Mouse (Mus musculus) liver, embryonic 15.5 days (tissue): Measurements from ENCODE around the gene Pate4. TPM values are rescaled to one million over a fixed set of nuclear protein-coding genes. Genes with fewer than 3 reads are reported as not detected.
"Not testable (repeated sequence)": the region's sequence is repeated elsewhere in the genome, so short reads cannot be mapped to it uniquely, and the experiment has no call there.

ENCODE experiments used
- ATAC-seq: fragments of 200-750 bp; cut with Nextera tagmentation; 2 replicates; pipeline ENCODE4 v1.8.0; 2017; ENCODE audit warnings: moderate number of reproducible peaks, mild to moderate bottlenecking, moderate library complexity; ENCODE audit not compliant: insufficient read depth
- H3K27ac ChIP-seq: fragments of 300-500 bp; sonication (generic); replicated peaks from 2 replicates; pipeline ENCODE4 v1.5.1; 2015; ENCODE audit warnings: mild to moderate bottlenecking, inconsistent platforms
- H3K27me3 ChIP-seq: fragments of 300-500 bp; sonication (generic); 2 replicates; pipeline ENCODE4 v1.6.1; 2015; ENCODE audit warnings: mild to moderate bottlenecking, inconsistent platforms
- H3K36me3 ChIP-seq: fragments of 300-500 bp; sonication (generic); replicated peaks from 2 replicates; pipeline ENCODE4 v1.6.1; 2015; ENCODE audit warnings: moderate library complexity, mild to moderate bottlenecking, inconsistent platforms
- H3K4me1 ChIP-seq: fragments of 300-500 bp; sonication (generic); replicated peaks from 2 replicates; pipeline ENCODE4 v1.6.1; 2015; ENCODE audit warnings: inconsistent platforms
- H3K4me2 ChIP-seq: fragments of 300-500 bp; sonication (generic); 2 replicates; pipeline ENCODE4 v1.6.1; 2015; ENCODE audit warnings: moderate library complexity, mild to moderate bottlenecking, inconsistent platforms
- H3K4me3 ChIP-seq: fragments of 300-500 bp; sonication (generic); replicated peaks from 2 replicates; pipeline ENCODE4 v1.5.1; 2015; ENCODE audit warnings: mild to moderate bottlenecking, inconsistent platforms
- H3K9ac ChIP-seq: fragments of 300-500 bp; sonication (generic); 2 replicates; pipeline ENCODE4 v1.6.1; 2015; ENCODE audit warnings: moderate library complexity, mild to moderate bottlenecking, inconsistent platforms
- H3K9me3 ChIP-seq: fragments of 300-500 bp; sonication (generic); replicated peaks from 2 replicates; pipeline ENCODE4 v1.6.1; 2016; ENCODE audit warnings: inconsistent platforms
- WGBS: fragments of 180-500 bp; shearing (Covaris S2); methylation state at CpG from one replicate; pipeline ENCODE4 v1.1.7; 2015; ENCODE audit warnings: mixed read lengths; ENCODE audit not compliant: insufficient replicate concordance; 5-methylcytosine and 5-hydroxymethylcytosine counted together
- polyA plus RNA-seq: library from polyadenylated mRNA; unstranded; fragments of >200 nt; fragmentation: Nextera tagmentation; extraction: Ambion mirVana; gene quantifications from 2 replicates; pipeline ENCODE4 v1.2.1, GENCODE M21; 2015

Pate4 gene
- not detected in 2 replicates for polyA plus RNA-seq

DNA sequence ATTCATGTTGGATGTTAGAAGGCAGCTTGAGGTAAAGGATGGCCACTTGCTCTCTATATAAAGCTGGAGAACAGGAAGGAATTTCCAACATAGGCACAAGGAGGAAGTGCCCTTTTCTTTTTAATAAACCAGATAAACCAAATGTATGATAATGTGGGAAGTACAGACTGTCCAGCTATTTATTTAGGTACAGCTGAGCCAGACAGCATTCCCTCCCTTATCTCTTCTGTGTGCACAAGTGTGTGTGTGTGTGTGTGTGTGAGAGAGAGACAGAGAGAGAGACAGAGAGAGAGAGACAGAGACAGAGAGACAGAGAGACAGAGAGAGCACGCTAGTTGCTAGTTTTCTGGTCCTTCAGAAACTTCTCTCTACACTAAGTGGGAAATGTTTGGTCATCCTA is at the start of gene Pate4:
TSS of gene Pate4 (minus strand) at position 101 of the 400 bp plus-strand sequence.
- Histone ChIP-seq H3K9me3 (no peaks in the 10 kb centered on the region), H3K9ac (no peak within 1 kb of the TSS), H3K36me3 (no peaks in the 10 kb centered on the region), H3K27ac (no peak within 1 kb of the TSS), H3K4me3 (no peak within 1 kb of the TSS), H3K27me3 (no peaks in the 10 kb centered on the region), H3K4me1 (no peaks in the 10 kb centered on the region), H3K4me2 (no peak within 1 kb of the TSS)
- no peak for ATAC-seq
- 56% methylated on average over 1 of the region's 1 CpGs for WGBS

DNA sequence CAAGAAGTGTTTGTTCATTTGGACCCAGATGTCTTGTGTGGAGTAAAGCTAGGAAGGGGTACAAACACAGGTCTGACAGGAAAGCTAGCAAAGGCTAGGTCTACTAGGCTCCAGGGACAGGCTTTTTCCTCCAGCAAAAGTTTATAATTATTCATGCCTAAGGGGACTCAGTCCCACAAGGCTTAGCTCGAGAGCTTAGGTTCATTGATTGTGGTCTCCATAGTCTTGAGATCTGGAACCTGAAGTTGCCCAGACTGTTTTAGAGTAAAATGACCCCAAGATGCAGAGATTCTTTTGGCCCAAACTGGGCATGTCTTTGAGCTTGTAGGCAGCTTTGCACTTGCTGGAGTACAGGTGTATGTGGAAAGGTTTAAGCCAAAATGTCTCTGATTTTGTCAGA is 36.4 kb upstream of the Pate4 start, which contains the start of gene Pate3:
TSS of gene Pate3 (minus strand) at position 101 of the 400 bp plus-strand sequence.
- no peak within 1 kb of the TSS for H3K27ac ChIP-seq
- H3K4me3 ChIP-seq = no peak within 1 kb of the TSS
- 38% methylated on average over 1 of the region's 1 CpGs for WGBS
- H3K4me2 ChIP-seq = no peak within 1 kb of the TSS
- H3K36me3 ChIP-seq = no peaks in the 10 kb centered on the region
- no peak for ATAC-seq
- H3K4me1 ChIP-seq = no peaks in the 10 kb centered on the region
- H3K27me3 ChIP-seq = no peaks in the 10 kb centered on the region
- no peaks in the 10 kb centered on the region for H3K9me3 ChIP-seq
- no peak within 1 kb of the TSS for H3K9ac ChIP-seq

DNA sequence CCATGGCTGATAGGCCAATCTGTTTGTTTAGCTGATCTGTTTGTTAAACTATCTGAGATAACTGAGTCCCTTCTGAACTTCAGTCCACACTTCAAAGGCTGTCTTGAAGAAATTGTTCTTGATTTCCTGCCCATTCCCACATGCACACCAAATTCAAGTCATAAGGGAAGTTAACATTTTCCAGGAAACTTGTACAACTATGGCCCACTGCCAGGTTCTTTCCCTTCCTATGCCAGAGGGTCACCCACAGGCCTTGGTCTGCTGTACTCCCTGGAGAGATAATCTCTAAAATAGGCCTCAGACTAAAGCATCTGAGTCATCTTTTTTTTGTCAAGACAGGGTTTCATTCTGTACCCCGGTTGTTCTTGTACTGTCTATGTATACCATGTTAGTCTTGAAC is 21.2 kb upstream of the Pate4 start:
- H3K9me3 ChIP-seq = no peaks in the 10 kb centered on the region
- H3K9ac ChIP-seq = no peak overlapping the region
- H3K4me2 ChIP-seq = no peak overlapping the region
- H3K4me3 ChIP-seq = no peak overlapping the region
- no peak for ATAC-seq
- H3K27ac ChIP-seq = no peak overlapping the region
- H3K36me3 ChIP-seq = no peaks in the 10 kb centered on the region
- 64% methylated on average over 1 of the region's 1 CpGs for WGBS
- no peaks in the 10 kb centered on the region for H3K27me3 ChIP-seq
- H3K4me1 ChIP-seq = no peaks in the 10 kb centered on the region

DNA sequence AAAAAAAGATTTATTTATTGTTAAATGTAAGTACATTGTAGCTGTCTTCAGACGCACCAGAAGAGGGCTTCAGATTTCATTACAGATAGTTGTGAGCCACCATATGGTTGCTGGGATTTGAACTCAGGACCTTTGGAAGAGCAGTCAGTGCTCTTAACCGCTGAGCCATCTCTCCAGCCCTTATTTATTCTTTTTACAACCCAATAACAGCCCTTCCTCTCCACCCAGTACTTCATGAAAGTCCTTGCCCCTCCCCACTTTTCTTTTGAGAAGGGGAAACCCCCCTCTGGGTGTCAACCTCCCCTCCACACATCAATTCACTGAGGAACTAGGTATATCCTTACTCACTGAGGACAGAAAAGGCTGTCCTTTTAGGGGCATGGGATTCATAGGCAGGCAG is 5.0 kb upstream of the Pate4 start:
- H3K36me3 ChIP-seq, H3K4me3 ChIP-seq, H3K9ac ChIP-seq, H3K9me3 ChIP-seq, H3K27me3 ChIP-seq, H3K4me2 ChIP-seq, H3K27ac ChIP-seq, H3K4me1 ChIP-seq, ATAC-seq: not testable (repeated sequence)
- 48% methylated on average over 2 of the region's 2 CpGs for WGBS

GRCm38 (mm10) chr9:35614005-35614404 is 2.3 kb upstream of the Pate4 start:
- Histone ChIP-seq H3K9me3 (no peaks in the 10 kb centered on the region), H3K27ac (no peak overlapping the region), H3K4me3 (no peak overlapping the region), H3K4me1 (no peaks in the 10 kb centered on the region), H3K36me3 (no peaks in the 10 kb centered on the region), H3K4me2 (no peak overlapping the region), H3K27me3 (no peaks in the 10 kb centered on the region), H3K9ac (no peak overlapping the region)
- ATAC-seq = no peak
- WGBS = 13% methylated on average over 2 of the region's 2 CpGs

GRCm38 (mm10) chr9:35607647-35608405 is 3.9 kb downstream of the Pate4 start:
- H3K27ac ChIP-seq = no peak overlapping the region
- 42% methylated on average over 8 of the region's 8 CpGs for WGBS

GRCm38 (mm10) chr9:35592903-35593302 is 18.8 kb downstream of the Pate4 start:
- H3K4me2 ChIP-seq = no peak overlapping the region
- no peaks in the 10 kb centered on the region for H3K36me3 ChIP-seq
- no peak overlapping the region for H3K9ac ChIP-seq
- ATAC-seq = no peak
- no peaks in the 10 kb centered on the region for H3K9me3 ChIP-seq
- H3K27me3 ChIP-seq = no peaks in the 10 kb centered on the region
- no peak overlapping the region for H3K27ac ChIP-seq
- 6% methylated on average over 2 of the region's 2 CpGs for WGBS
- H3K4me1 ChIP-seq = no peaks in the 10 kb centered on the region
- H3K4me3 ChIP-seq = no peak overlapping the region

More at GRCm38 (mm10) chr9:35607647-35608405, 3.9 kb downstream of the Pate4 start:
- H3K27me3 ChIP-seq = no peaks in the 10 kb centered on the region
- H3K9ac ChIP-seq = no peak overlapping the region
- H3K9me3 ChIP-seq = no peaks in the 10 kb centered on the region
- H3K36me3 ChIP-seq = no peaks in the 10 kb centered on the region
- no peak for ATAC-seq
- H3K4me1 ChIP-seq = no peaks in the 10 kb centered on the region
- H3K4me2 ChIP-seq = no peak overlapping the region
- no peak overlapping the region for H3K4me3 ChIP-seq

- 15% methylated on average over 1 of the region's 1 CpGs for WGBS
- no peaks in the 10 kb centered on the region for H3K4me1 ChIP-seq
- H3K4me2 ChIP-seq = no peak overlapping the region
- no peaks in the 10 kb centered on the region for H3K36me3 ChIP-seq
- H3K27ac ChIP-seq = no peak overlapping the region
- no peak overlapping the region for H3K4me3 ChIP-seq
- H3K9ac ChIP-seq = no peak overlapping the region
- no peak for ATAC-seq
- no peaks in the 10 kb centered on the region for H3K9me3 ChIP-seq
- H3K27me3 ChIP-seq = no peaks in the 10 kb centered on the region
These were observed 24.1 kb downstream of the Pate4 start for GRCm38 (mm10) chr9:35587674-35588073.

GRCm38 (mm10) chr9:35574416-35574815 is 37.3 kb downstream of the Pate4 start:
- Histone ChIP-seq H3K9ac (no peak overlapping the region), H3K9me3 (no peaks in the 10 kb centered on the region), H3K4me2 (peak overlapping the region; percentile 30), H3K36me3 (no peaks in the 10 kb centered on the region), H3K4me1 (peaks cover 8% of the 10 kb centered on the region), H3K27ac (no peak overlapping the region), H3K27me3 (peaks cover 37% of the 10 kb centered on the region), H3K4me3 (no peak overlapping the region)
- 6% methylated on average over 32 of the region's 32 CpGs for WGBS
- ATAC-seq = no peak

GRCm38 (mm10) chr9:35570663-35571062 is 41.1 kb downstream of the Pate4 start:
- peaks cover 32% of the 10 kb centered on the region for H3K27me3 ChIP-seq
- no peak for ATAC-seq
- peak overlapping the region; percentile 97 for H3K27ac ChIP-seq
- 9% methylated on average over 5 of the region's 5 CpGs for WGBS
- peaks cover 26% of the 10 kb centered on the region for H3K36me3 ChIP-seq
- no peaks in the 10 kb centered on the region for H3K9me3 ChIP-seq
- peaks cover 16% of the 10 kb centered on the region for H3K4me1 ChIP-seq
- peak overlapping the region; percentile 72 for H3K4me2 ChIP-seq
- peak overlapping the region; percentile 92 for H3K9ac ChIP-seq
- H3K4me3 ChIP-seq = peak overlapping the region; percentile 94

GRCm38 (mm10) chr9:35569571-35570534 is 41.9 kb downstream of the Pate4 start, which contains the start of the genes Pate2 and Hyls1:
TSS of gene Pate2 (plus strand) at chr9:35570284.
TSS of gene Hyls1 (minus strand) at chr9:35570398.
- Histone ChIP-seq H3K9me3 (no peaks in the 10 kb centered on the region), H3K4me1 (peaks cover 16% of the 10 kb centered on the region), H3K4me3 (peak within 1 kb of the TSS; percentile 94), H3K27ac (peak within 1 kb of the TSS; percentile 97), H3K27me3 (peaks cover 29% of the 10 kb centered on the region), H3K4me2 (peak within 1 kb of the TSS; percentile 72), H3K9ac (peak within 1 kb of the TSS; percentile 92), H3K36me3 (peaks cover 34% of the 10 kb centered on the region)
- under 1% methylated on average over 86 of the region's 86 CpGs for WGBS
- peak; percentile 97 for ATAC-seq
